Mouse (Mus musculus): ENCODE results near the gene 4930447C04Rik. TPM values are rescaled to one million over a fixed set of nuclear protein-coding genes. Genes with fewer than 3 reads are reported as not detected.

4930447C04Rik gene
- polyA plus RNA-seq, 1 experiment from 2014 or later: 2.0 TPM

GRCm38 (mm10) chr12:72853406-72854076 is 87.0 kb downstream of the 4930447C04Rik start:
- H3K4me1 ChIP-seq (ENCODE audit: control insufficient read depth, insufficient read depth, low read length): no peaks in the 10 kb centered on the region
- 45% methylated on average over 13 of the region's 13 CpGs for WGBS

GRCm38 (mm10) chr12:72852264-72852663 is 88.3 kb downstream of the 4930447C04Rik start:
- Histone ChIP-seq H3K9ac (replicated peaks; ENCODE audit: low read depth, low read length) (no peak overlapping the region), H3K9me3 (ENCODE audit: control insufficient read depth, low read depth, low read length) (no peaks in the 10 kb centered on the region), H3K27me3 (ENCODE audit: control insufficient read depth, insufficient read depth, low read length) (peaks cover 18% of the 10 kb centered on the region), H3K4me1 (ENCODE audit: control insufficient read depth, insufficient read depth, low read length) (no peaks in the 10 kb centered on the region), H3K36me3 (ENCODE audit: control insufficient read depth, insufficient read depth, low read length) (no peaks in the 10 kb centered on the region), H3K27ac (ENCODE audit: low read length) (no peak overlapping the region), H3K4me2 (replicated peaks; ENCODE audit: low read depth, low read length) (no peak overlapping the region), H3K4me3 (ENCODE audit: low read depth, low read length) (no peak overlapping the region)
- ATAC-seq (ENCODE audit: insufficient number of reproducible peaks, insufficient read depth, low FRiP score, low read depth): no peak
- WGBS: 57% methylated on average over 6 of the region's 6 CpGs

More at GRCm38 (mm10) chr12:72853406-72854076, 87.0 kb downstream of the 4930447C04Rik start:
- no peak for ATAC-seq (ENCODE audit: insufficient number of reproducible peaks, insufficient read depth, low FRiP score, low read depth)
- no peak overlapping the region for H3K4me3 ChIP-seq (ENCODE audit: low read depth, low read length)
- H3K9me3 ChIP-seq (ENCODE audit: control insufficient read depth, low read depth, low read length): no peaks in the 10 kb centered on the region
- H3K27ac ChIP-seq (ENCODE audit: low read length): no peak overlapping the region
- no peak overlapping the region for H3K4me2 ChIP-seq (replicated peaks; ENCODE audit: low read depth, low read length)
- peaks cover 18% of the 10 kb centered on the region for H3K27me3 ChIP-seq (ENCODE audit: control insufficient read depth, insufficient read depth, low read length)
- no peak overlapping the region for H3K9ac ChIP-seq (replicated peaks; ENCODE audit: low read depth, low read length)
- no peaks in the 10 kb centered on the region for H3K36me3 ChIP-seq (ENCODE audit: control insufficient read depth, insufficient read depth, low read length)

GRCm38 (mm10) chr12:72850146-72850545 is 90.4 kb downstream of the 4930447C04Rik start:
- H3K36me3 ChIP-seq (ENCODE audit: control insufficient read depth, insufficient read depth, low read length): no peaks in the 10 kb centered on the region
- H3K27me3 ChIP-seq (ENCODE audit: control insufficient read depth, insufficient read depth, low read length): peaks cover 17% of the 10 kb centered on the region
- no peaks in the 10 kb centered on the region for H3K9me3 ChIP-seq (ENCODE audit: control insufficient read depth, low read depth, low read length)
- no peak for ATAC-seq (ENCODE audit: insufficient number of reproducible peaks, insufficient read depth, low FRiP score, low read depth)
- no peaks in the 10 kb centered on the region for H3K4me1 ChIP-seq (ENCODE audit: control insufficient read depth, insufficient read depth, low read length)
- no peak overlapping the region for H3K27ac ChIP-seq (ENCODE audit: low read length)
- H3K9ac ChIP-seq (replicated peaks; ENCODE audit: low read depth, low read length): no peak overlapping the region
- WGBS: 73% methylated on average over 9 of the region's 9 CpGs
- H3K4me2 ChIP-seq (replicated peaks; ENCODE audit: low read depth, low read length): no peak overlapping the region
- no peak overlapping the region for H3K4me3 ChIP-seq (ENCODE audit: low read depth, low read length)

GRCm38 (mm10) chr12:72847725-72848124 is 92.8 kb downstream of the 4930447C04Rik start:
- Histone ChIP-seq H3K27me3 (ENCODE audit: control insufficient read depth, insufficient read depth, low read length) (peaks cover 4% of the 10 kb centered on the region; the same call in 1 of the 2 replicates), H3K4me3 (ENCODE audit: low read depth, low read length) (no peak overlapping the region), H3K36me3 (ENCODE audit: control insufficient read depth, insufficient read depth, low read length) (no peaks in the 10 kb centered on the region), H3K9ac (replicated peaks; ENCODE audit: low read depth, low read length) (no peak overlapping the region), H3K27ac (ENCODE audit: low read length) (no peak overlapping the region), H3K4me1 (ENCODE audit: control insufficient read depth, insufficient read depth, low read length) (0 out of 2 replicates have a peak, but pooled peaks cover 4% of the 10 kb centered on the region), H3K4me2 (replicated peaks; ENCODE audit: low read depth, low read length) (no peak overlapping the region), H3K9me3 (ENCODE audit: control insufficient read depth, low read depth, low read length) (no peaks in the 10 kb centered on the region)
- WGBS: 24% methylated on average over 7 of the region's 7 CpGs
- no peak for ATAC-seq (ENCODE audit: insufficient number of reproducible peaks, insufficient read depth, low FRiP score, low read depth)

GRCm38 (mm10) chr12:72845946-72846345 is 94.6 kb downstream of the 4930447C04Rik start:
- Histone ChIP-seq H3K27ac (ENCODE audit: low read length) (no peak overlapping the region), H3K9me3 (ENCODE audit: control insufficient read depth, low read depth, low read length) (no peaks in the 10 kb centered on the region), H3K27me3 (ENCODE audit: control insufficient read depth, insufficient read depth, low read length) (peaks cover 4% of the 10 kb centered on the region; the same call in 1 of the 2 replicates), H3K9ac (replicated peaks; ENCODE audit: low read depth, low read length) (no peak overlapping the region), H3K36me3 (ENCODE audit: control insufficient read depth, insufficient read depth, low read length) (no peaks in the 10 kb centered on the region), H3K4me3 (ENCODE audit: low read depth, low read length) (no peak overlapping the region), H3K4me1 (ENCODE audit: control insufficient read depth, insufficient read depth, low read length) (0 out of 2 replicates have a peak, but pooled peaks cover 4% of the 10 kb centered on the region), H3K4me2 (replicated peaks; ENCODE audit: low read depth, low read length) (no peak overlapping the region)
- 25% methylated on average over 10 of the region's 10 CpGs for WGBS
- ATAC-seq (ENCODE audit: insufficient number of reproducible peaks, insufficient read depth, low FRiP score, low read depth): no peak

- 20% methylated on average over 12 of the region's 12 CpGs for WGBS
- no peak overlapping the region for H3K9ac ChIP-seq (replicated peaks; ENCODE audit: low read depth, low read length)
Observed at GRCm38 (mm10) chr12:72843973-72844620, 96.5 kb downstream of the 4930447C04Rik start.

GRCm38 (mm10) chr12:72843555-72843954 is 97.0 kb downstream of the 4930447C04Rik start:
- no peaks in the 10 kb centered on the region for H3K36me3 ChIP-seq (ENCODE audit: control insufficient read depth, insufficient read depth, low read length)
- H3K27me3 ChIP-seq (ENCODE audit: control insufficient read depth, insufficient read depth, low read length): peaks cover 4% of the 10 kb centered on the region; the same call in 1 of the 2 replicates
- no peaks in the 10 kb centered on the region for H3K9me3 ChIP-seq (ENCODE audit: control insufficient read depth, low read depth, low read length)
- no peak for ATAC-seq (ENCODE audit: insufficient number of reproducible peaks, insufficient read depth, low FRiP score, low read depth)
- no peak overlapping the region for H3K27ac ChIP-seq (ENCODE audit: low read length)
- H3K4me1 ChIP-seq (ENCODE audit: control insufficient read depth, insufficient read depth, low read length): 0 out of 2 replicates have a peak, but pooled peaks cover 4% of the 10 kb centered on the region
- peak overlapping the region; percentile 28; the same call in 1 of the 2 replicates for H3K4me2 ChIP-seq (replicated peaks; ENCODE audit: low read depth, low read length)
- 74% methylated on average over 4 of the region's 4 CpGs for WGBS
- H3K9ac ChIP-seq (replicated peaks; ENCODE audit: low read depth, low read length): no peak overlapping the region
- no peak overlapping the region for H3K4me3 ChIP-seq (ENCODE audit: low read depth, low read length)

More at GRCm38 (mm10) chr12:72843973-72844620, 96.5 kb downstream of the 4930447C04Rik start:
- peak overlapping the region; percentile 28; the same call in 1 of the 2 replicates for H3K4me2 ChIP-seq (replicated peaks; ENCODE audit: low read depth, low read length)
- H3K4me1 ChIP-seq (ENCODE audit: control insufficient read depth, insufficient read depth, low read length): 0 out of 2 replicates have a peak, but pooled peaks cover 4% of the 10 kb centered on the region
- no peak overlapping the region for H3K27ac ChIP-seq (ENCODE audit: low read length)
- no peaks in the 10 kb centered on the region for H3K36me3 ChIP-seq (ENCODE audit: control insufficient read depth, insufficient read depth, low read length)
- no peaks in the 10 kb centered on the region for H3K9me3 ChIP-seq (ENCODE audit: control insufficient read depth, low read depth, low read length)
- H3K27me3 ChIP-seq (ENCODE audit: control insufficient read depth, insufficient read depth, low read length): peaks cover 4% of the 10 kb centered on the region; the same call in 1 of the 2 replicates
- peak; percentile 83 for ATAC-seq (ENCODE audit: insufficient number of reproducible peaks, insufficient read depth, low FRiP score, low read depth)
- H3K4me3 ChIP-seq (ENCODE audit: low read depth, low read length): no peak overlapping the region

GRCm38 (mm10) chr12:72843135-72843534 is 97.4 kb downstream of the 4930447C04Rik start:
- 87% methylated on average over 4 of the region's 4 CpGs for WGBS
- no peaks in the 10 kb centered on the region for H3K36me3 ChIP-seq (ENCODE audit: control insufficient read depth, insufficient read depth, low read length)
- no peak overlapping the region for H3K9ac ChIP-seq (replicated peaks; ENCODE audit: low read depth, low read length)
- no peak overlapping the region for H3K4me2 ChIP-seq (replicated peaks; ENCODE audit: low read depth, low read length)
- H3K9me3 ChIP-seq (ENCODE audit: control insufficient read depth, low read depth, low read length): no peaks in the 10 kb centered on the region
- no peak overlapping the region for H3K4me3 ChIP-seq (ENCODE audit: low read depth, low read length)
- ATAC-seq (ENCODE audit: insufficient number of reproducible peaks, insufficient read depth, low FRiP score, low read depth): no peak
- H3K27ac ChIP-seq (ENCODE audit: low read length): no peak overlapping the region
- H3K27me3 ChIP-seq (ENCODE audit: control insufficient read depth, insufficient read depth, low read length): peaks cover 4% of the 10 kb centered on the region; the same call in 1 of the 2 replicates
- H3K4me1 ChIP-seq (ENCODE audit: control insufficient read depth, insufficient read depth, low read length): 0 out of 2 replicates have a peak, but pooled peaks cover 4% of the 10 kb centered on the region

Data from stomach, embryonic 14.5 days (tissue).